Mouse (Mus musculus): ENCODE data around the gene Dctn1.
A peak's percentile ranks its signal among the peaks of the same experiment; 100 is the strongest.

The Dctn1 gene

DNA sequence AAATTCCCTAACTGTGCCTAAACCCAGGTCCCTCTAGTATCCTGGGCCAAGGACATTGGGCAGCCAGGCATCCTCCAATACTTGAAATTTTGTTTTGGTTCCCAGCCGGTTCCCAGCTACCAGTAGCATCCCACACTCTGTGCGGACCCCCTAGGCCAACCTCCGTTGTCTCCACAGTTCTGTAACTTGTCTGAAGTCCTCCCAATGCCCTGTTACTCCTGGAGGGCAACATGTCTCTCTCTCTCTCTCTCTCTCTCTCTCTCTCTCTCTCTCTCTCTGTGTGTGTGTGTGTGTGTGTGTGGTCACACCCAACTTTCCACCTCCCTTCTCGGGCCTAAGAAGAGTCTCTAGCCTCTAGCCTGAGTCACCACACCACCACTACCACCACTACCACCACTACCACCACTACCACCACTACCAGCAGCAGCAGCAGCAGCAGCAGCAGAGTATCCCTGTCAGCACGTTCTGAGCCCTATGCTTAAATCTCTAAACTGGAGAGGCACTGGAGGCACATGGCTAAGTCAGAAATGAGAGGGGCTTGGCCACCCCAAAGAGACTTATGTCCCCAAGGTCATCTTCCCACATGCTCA, 29.3 kb upstream of the Dctn1 start:
- DNase-seq (ENCODE audit: low spot score in 2 of 2), result no peak

DNA sequence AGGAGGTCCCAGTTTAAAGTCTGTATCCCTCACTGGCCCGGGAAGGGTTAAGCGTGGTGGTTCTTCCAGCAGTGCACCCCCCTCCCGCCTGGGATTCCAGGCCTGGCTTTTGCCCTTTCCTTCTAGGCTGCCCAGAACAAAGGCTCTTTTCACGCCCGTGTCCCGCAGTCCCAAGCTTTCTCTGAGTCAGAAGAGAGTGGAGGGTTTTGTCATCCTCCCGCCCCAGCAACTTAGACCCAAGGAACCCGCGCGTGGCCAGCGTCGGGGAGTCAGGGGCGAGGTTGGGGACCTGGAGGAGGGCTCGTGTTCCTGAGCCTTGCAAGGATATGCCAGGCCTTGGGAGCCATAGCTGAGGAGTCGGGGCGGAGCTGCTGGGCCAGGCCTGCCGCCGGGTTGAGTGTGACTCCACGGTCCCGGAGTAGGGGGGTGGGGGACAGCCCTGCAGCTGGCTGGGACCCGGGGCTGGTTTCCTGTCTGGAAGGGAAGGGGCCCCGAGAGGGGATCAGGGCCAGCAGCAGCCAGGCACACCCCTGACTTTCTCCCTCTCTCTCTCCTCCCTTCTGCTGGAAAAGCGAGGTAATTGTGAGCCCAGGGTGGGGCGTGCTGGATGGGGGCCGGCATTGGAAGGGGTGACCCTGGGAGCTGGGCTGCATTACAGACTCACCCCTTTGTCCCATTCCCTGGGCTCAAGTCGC, 28.7 kb upstream of the Dctn1 start:
- peak; percentile 71 to 80 for DNase-seq (ENCODE audit: low spot score in 2 of 2)

DNA sequence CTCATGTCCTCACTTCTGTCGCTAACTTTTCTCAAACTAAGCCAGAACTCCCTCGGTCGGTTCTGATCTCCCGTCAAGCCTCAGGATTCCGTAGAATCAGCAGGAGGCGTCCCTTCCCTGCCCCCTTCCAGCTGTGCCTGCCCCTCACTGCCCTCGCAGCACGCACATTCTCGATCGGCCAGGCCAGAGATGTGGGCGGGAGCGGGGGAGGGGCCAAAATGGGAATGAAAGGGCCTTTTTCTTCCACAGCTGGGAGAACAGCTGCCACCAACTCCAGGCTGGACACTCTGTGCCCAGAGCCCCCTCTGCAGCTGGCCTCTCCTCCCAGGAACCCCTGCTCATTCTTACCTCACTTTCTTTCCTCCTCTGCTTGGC, 28.2 kb upstream of the Dctn1 start:
- DNase-seq (ENCODE audit: low spot score in 2 of 2), result no peak

DNA sequence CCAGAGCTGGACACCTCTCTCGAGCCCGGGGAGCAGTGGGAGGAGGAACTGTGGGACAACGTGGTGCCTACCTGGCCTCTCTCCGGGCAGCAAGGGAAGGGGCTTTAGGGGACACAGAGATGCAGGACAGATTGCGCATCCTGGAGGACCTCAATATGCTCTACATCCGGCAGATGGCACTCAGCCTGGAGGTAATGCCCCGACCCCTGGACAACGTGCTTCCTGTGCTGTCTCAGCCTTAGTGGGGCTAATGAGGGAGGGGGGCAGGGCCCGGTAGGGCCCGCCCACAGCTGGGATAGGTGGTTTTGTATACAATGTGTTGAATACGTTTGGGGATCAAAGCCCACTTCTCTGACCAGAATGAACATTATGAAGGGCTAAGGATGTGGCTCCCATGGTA, 27.7 kb upstream of the Dctn1 start:
- no peak for DNase-seq (ENCODE audit: low spot score in 2 of 2)

DNA sequence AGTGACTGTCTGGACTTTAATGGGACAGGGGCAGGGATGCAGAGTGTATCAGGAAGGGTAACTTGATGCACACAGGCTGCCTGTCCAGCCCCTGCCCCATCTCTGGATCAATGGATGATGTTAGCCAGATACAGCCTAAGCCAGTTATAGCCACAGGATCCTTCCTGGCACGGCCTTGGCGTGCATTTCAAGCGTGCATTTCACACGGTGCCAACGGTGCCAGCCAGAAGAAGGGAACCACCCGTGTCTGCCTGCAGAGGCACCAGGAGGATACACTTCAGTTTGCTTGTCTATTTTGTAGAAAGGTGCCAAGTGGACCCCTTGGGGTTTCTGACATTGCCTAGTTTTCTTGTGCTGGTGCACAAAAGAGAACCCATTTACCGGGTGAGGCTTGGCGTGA, 25.7 kb upstream of the Dctn1 start:
- no peak for DNase-seq (ENCODE audit: low spot score in 2 of 2)

DNA sequence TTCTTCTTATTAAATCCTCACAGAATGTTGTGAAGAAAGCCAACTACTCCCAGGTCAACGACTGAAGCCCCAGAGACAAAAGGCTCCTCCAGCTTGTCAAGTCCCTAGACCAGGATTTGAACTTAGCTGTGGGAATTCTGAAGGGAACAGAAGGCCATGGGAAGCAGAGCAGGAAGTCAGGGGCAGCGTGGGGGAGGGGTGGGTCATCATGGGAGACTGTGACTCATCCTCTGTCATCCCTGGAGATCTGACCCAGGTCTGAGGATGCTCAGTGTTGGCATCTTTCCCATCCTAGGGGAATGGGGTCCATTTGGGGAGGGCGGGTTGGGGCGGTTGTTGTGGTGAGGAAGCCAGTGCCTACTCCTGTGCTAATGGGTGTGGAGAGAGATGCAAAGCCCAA, 24.1 kb upstream of the Dctn1 start:
- no peak for DNase-seq (ENCODE audit: low spot score in 2 of 2)

DNA sequence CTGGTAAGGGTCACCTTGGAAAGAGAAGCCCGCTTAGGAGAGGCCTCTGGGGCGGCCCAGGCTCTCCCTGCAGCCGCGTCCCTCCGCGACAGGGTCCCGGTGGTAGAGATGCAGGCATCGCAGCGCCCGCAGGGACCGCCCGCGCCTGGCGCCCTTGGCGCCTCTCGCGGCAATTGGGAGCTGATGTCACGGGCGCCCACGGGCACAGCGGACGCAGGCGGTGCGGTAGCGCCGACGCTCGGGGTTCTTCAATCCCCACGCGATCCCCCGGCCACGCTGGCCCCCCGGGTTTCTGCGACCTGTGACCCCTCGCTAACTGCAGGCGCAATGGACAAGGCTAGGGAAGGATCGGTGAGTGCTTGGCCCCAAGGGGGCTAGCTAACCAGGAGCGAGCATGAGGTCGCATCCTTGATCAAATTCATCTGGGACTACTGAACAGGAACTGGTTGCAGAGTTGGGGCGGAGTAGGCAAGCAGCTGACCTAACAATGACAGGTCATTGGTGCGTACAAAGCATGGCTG, 23.4 kb upstream of the Dctn1 start:
- no peak for DNase-seq (ENCODE audit: low spot score in 2 of 2)

DNA sequence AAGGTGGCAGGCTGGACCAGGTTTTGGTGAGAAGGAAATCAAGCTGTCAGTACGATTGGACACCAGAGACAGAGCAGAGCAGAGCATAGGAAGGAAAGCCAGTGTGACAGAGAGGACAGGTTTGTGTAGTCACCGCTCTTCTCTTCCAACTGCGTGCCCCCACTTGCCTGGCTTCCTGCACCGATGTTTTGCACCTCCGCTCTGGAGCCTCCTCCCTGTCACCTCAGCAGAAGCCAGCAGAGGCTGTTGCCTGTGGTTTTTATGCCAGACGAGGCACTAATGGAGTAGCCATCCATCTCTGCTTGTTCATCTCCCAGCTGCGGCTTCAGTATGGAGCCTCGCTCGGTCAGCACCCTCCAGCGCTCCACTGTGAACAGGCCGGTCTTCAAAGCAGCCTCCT, 22.8 kb upstream of the Dctn1 start:
- no peak for DNase-seq (ENCODE audit: low spot score in 2 of 2)

DNA sequence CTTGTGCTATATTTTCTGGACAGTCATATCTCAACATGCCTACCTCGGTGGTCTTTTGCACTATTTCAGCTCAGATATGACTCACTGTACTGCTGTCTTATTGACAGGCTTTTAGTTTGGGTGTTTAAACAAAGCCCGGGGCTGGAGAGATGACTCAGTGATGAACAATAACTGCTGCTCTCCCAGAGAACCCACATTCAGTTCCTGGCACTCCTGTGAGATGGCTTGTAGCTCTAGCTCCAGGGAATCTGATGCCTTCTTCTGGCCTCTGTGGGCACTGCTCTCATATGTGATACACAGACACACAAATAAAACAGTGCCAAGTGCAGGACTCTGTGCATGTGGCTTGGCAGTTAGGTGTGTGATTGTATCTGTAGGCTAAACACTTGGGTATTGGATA, 20.5 kb upstream of the Dctn1 start:
- no peak for DNase-seq (ENCODE audit: low spot score in 2 of 2)

DNA sequence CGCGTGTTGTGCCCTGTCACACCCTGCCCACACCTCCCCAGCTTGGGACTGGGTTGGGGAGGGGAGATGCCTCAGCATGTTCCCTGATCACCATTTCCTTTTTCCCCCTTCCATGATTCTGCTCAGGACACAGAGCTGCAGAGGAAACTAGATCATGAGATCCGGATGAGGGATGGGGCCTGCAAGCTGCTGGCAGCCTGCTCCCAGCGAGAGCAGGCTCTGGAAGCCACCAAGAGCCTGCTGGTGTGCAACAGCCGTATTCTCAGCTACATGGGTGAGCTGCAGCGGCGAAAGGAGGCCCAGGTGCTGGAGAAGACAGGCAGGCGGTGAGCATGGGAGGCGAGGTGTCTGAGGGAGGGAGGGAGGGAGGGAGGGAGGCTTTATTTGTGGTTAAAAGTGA, 19.9 kb upstream of the Dctn1 start:
- no peak for DNase-seq (ENCODE audit: low spot score in 2 of 2)

DNA sequence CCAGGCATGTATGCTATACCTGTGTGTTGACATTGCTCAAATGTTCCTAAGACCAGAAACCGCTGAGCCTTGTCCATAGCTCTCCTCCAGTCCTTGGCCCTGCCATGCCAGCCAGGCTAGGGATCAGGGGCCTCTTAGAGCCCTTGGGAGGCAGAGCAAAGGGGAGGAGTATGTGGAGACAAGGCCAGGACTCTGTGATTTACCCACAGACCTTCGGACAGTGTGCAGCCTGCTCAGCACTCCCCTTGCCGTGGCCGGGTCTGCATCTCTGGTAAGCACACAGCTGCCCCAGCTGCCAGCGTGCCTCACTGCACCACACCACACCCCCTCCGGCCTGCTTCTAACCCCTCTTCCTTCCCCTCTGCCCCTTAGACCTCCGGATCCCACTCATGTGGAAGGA, 18.4 kb upstream of the Dctn1 start:
- DNase-seq (ENCODE audit: low spot score in 2 of 2), result no peak

DNA sequence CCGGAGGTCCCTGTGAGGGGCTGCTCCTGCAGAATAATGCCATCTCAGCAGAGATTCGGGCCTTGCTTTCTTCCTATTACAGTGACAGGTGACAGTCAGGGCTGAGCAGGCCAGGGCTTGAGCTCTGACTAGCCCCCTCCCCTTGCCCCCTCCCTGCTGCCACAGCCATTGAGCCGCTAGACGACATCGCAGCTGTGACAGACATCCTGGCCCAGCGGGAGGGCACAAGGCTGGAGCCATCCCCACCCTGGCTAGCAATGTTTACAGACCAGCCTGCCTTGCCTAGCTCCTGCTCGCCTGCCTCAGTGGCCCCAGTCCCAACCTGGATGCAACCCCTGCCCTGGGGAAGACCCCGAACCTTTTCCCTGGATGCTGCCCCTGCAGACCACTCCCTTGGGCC, 14.0 kb upstream of the Dctn1 start:
- DNase-seq (ENCODE audit: low spot score in 2 of 2), result no peak

DNA sequence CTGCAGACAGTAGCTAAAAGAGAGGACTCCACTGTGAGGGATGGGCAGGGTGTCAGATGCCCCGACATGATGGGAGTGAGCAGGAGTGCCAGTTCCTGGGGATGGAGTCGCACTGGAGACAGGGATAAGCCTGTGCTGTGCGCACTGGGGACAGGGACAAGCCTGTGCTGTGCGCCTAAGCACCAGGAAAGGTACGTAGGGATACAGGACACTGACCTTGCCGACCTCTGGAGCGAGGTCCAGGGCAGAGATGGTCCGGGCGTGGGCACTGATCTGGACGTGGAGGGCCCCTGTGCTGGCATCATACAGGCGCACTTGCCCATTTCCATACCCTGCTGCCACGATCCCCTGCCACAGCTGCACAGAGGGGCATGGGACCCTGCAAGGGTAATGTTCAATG, 12.7 kb upstream of the Dctn1 start:
- no peak for DNase-seq (ENCODE audit: low spot score in 2 of 2)

DNA sequence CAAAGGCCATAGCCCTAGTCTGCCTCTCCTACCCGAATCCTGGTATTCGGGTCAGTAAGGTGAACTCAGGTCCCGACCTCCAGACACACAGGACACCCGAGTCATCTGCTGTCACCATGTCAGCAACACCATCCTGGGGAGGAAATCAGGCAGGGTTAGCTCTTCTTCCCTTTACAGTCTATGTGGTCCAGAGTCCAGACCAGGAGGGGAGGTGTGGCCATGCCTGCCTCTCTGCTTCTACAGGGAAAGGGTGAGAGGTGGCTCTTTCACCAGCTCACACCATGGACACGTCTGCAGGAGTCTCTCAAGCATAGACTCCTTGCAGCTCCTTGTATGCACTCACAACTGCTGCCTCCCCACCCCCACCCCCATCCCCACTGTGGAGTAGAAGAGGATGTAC, 12.2 kb upstream of the Dctn1 start:
- DNase-seq (ENCODE audit: low spot score in 2 of 2), result no peak

DNA sequence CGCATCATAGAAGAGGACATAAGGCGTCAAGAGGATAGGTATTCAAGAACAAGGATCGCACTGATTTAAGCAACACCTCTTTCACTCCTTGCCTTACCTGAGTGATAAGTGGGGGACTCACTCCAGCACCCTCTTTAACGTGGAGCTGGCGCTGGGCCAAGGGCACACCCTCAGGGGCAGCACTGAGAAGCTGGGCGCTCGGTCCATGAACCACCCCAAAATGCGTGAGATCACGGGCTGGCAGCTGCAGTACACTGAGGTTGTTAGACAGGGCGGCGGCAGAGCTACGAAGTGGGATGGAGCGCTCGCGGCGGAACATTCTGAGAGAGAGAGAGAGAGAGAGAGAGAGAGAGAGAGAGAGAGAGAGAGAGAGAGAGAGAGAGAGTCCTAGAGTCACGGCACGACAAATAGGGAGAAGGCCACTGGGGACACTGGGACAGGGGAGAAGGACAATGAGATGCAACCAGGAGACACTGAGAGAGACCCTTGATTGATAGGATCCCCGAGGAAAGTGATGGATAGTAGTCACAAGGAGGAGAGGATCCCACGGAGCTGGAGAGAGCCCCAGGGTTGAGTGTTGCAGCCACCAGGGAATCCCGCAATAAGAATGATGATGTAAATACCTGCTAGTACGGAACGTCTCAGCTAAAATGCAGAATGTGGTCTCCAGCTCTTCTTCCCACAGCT, 10.0 kb upstream of the Dctn1 start:
- no peak for DNase-seq (ENCODE audit: low spot score in 2 of 2)

DNA sequence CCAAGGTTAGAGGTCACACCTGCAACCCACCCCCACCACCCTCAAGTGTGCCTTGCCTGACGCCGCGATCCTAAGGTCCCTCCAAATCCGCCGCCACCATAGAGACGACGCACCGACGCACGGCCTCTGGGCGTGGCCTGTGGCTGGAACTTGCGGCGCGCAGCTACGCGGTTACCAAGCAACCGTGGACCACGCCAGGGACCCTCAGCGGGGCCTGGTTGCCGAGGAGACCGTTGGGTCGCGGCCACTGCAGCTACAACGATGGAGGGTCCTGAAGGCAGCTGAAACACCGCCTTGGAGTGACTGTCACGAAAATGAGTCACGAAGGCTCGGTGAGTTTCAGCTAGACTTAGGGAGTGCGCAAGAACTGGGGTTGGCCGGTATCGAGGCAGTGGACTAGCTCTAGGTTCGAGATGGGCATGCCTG, 9.4 kb upstream of the Dctn1 start, which contains the start of the genes Wdr54 and 1700003E16Rik:
Wdr54 (minus strand) TSS at position 139 of the 426 bp plus-strand sequence.
1700003E16Rik (plus strand) TSS at position 146 of the 426 bp plus-strand sequence.
- DNase-seq (ENCODE audit: low spot score in 2 of 2), result peak; percentile 18 to 36

DNA sequence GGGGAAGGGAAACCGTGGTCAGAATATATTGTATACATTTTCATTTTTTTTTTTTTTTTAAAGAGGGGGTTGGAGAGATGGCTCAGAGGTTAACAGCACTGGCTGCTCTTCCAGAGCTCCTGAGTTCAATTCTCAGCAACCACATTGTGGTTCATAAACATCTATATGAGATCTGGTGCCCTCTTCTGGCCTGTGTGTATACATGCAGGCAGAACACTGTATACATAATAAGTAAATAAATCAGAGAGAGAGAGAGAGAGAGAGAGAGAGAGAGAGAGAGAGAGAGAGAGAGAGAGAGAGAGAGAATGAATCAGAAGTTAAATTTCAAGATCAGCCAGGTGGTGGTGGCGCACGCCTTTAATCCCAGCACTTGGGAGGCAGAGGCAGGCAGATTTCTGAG, 6.3 kb upstream of the Dctn1 start:
- peak in 1 of 2 experiments; percentile 62 for DNase-seq (ENCODE audit: low spot score in 2 of 2)

DNA sequence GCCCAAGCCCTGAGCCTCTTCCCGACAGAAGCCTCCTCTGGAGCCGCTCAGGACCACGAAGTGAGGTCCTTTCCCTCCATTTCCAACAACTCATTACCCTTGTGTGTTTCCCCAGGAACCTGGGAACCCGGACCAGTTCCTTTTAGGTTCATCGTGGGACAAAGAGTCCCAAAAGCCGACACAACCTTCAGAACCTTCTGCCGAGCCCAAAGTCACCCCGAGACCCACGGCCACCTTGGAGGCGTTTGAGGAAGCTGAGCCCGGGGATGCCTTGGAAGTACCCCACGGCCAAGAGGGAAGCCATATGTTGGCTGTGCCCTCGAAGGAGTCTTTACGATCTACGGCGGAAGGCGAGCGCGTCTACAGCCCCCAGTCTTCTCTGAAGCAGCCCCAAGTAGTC, 4.3 kb upstream of the Dctn1 start:
- no peak for DNase-seq (ENCODE audit: low spot score in 2 of 2)

DNA sequence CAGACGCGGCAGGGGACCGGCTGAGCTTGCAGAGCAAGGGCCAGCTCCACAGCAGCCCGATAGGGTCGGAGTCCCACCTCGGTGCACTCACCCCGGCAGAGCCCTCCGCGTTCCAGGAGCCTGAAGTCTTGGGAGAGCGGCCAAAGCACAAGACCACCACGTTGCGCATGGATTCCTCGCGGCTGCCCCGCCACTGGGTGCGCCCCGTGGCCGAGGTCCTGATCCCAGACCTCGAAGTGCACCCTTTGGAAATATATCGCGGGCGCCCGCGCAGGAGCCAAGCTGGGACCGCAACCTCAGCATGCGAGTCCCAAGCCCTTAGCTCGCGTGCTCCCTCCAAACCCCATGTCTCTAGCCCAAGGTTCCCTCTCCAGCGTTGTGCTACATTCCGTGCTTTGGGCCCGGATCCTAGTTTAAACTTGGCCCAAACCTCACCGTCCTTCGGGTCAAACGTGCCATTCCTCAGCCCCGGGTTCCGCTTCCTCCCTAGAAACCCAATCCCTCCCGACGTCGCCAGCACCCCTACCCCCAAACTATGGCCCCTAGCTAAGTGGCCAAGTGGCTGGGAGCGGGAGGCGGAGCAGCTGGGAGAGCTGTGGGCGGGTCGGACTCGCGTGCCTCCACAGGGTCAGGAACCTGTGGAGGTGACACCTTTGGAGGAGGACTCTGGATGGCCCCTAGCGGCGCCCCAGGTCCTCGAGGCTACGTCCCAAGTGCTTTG, 3.6 kb upstream of the Dctn1 start:
- no peak for DNase-seq (ENCODE audit: low spot score in 2 of 2)

DNA sequence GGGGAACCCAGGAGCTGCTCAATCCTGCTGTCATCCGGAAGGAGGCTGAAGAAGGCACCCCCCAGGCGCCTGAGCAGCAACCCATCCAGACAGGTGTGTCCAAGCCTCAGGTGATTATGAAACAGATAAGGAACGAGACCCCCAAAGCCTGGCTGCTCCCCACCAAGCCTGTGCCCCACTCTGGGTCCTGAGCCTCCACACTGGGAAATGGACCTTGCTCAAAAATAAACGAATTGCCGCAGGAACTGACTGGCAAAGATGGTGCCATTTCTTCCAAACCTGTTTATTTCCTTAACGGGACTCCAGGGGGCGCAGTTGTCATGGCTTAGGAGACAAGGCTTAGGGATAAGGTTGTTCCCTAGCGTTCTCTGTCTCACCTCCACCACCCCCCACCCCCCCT, 3.0 kb upstream of the Dctn1 start:
- peak in 1 of 2 experiments; percentile 52 for DNase-seq (ENCODE audit: low spot score in 2 of 2)

DNA sequence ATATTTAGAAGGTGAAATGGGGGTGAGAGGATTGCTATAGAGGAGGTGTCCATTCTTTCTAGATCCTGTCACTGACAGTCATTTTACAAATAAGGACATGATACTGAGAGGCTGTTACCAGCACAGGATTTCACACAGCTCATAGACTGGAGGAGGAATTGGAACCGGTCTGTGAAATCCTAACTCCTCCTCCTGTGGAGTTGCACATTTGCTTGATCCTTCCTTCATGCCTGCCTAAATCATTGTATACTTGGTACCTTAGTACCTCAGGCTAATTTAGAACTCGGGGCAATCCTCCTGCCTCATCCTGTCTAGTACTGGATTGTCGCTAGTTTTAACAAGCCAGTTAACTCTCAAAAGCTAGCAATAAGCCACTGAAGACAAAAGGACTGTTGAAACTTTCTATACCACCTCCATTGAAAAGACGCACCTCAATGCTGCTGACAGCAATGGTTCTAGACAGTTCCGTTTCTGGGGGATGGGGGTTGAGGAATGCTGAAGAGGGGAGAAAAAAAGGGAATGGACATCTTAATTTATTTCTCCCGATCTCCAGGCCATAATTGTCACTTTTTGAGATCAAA, 604 bp upstream of the Dctn1 start:
- no peak for DNase-seq (ENCODE audit: low spot score in 2 of 2)

DNA sequence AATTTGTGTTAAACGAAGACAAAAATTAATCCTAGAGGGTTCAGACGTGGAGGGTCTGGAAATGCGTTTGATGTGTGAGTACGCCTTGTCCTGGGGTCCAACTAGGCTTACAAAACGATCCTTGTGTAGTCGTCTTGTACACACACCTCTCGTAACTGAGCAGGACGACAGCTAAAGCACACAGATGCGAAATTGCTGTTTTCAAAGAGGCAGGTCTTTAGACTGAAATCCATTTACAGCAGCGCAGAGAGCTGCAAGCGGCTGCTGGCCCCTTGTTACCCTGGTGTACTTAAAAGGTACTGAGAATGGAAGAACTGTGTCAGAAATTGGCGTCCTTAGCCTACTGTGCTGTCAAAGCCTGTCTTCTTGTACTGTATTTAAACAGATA, 517 bp downstream of the Dctn1 start:
- DNase-seq (ENCODE audit: low spot score in 2 of 2), result no peak
